Mouse (Mus musculus) cerebellum, postnatal 4 days (tissue): ENCODE measurements around the gene Pde4d.

Experiments
- DNase-seq, 2 experiments: peaks; one replicate each; pipeline ENCODE4 v3.0.0; 2022; ENCODE audit warnings: low spot score in 2 of 2, mixed read lengths in 1 of 2

The Pde4d gene

DNA sequence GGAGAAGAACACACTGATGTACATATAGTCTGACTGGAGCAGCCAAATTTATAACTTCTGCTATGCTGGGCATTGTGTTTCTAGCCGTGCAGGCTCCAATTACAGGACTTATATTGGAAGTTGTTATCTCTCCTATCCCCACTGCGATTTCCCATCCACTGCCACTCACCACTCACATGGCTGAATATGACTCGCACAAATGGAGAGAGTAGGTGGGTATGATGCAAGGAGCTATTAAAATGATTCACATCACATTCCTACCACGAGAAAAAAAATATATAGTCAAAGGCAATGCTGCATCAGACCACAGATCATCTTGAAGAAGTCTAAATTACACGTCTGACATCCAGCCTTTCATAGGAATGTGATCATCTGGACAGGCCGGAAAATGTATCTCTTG, 725.5 kb downstream of the Pde4d start:
- DNase-seq = no peak

DNA sequence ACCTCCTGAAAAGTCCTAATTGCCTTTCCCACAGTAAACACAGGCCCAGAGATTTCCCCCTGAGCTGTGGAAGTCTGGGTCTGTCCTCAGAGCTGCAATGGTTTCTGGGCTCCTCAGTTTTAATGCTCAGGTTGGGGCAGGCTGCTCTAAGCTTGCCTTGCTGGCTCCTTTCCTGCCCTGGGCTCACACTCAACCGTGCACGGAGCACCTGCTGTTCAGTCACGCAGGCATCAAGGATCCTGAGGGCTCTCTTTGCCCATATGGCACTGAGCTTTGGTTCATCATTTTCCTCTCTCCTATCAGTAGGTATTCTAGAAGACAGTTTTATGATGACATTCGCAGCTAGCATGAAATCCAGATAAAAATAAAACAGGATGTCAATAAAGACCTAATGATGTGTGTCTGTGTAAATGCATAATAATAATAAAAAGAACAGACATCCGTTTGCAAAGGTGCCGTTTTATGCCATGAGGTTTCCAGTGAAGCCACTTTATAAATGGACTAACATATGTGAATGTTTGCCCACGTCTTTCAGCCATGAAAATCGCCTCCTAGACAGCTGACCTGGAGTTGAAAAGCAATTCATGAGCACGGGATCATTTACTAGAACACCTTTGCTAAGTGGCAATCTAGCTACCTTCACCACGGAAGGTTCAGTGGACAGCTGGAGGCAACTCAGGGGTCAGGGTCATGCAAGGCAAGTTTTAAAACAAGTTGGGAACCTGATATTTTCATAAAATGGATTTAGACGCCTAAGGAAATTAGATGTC, 726.3 kb downstream of the Pde4d start:
- DNase-seq = peak in 1 of 2 experiments; percentile 43

DNA sequence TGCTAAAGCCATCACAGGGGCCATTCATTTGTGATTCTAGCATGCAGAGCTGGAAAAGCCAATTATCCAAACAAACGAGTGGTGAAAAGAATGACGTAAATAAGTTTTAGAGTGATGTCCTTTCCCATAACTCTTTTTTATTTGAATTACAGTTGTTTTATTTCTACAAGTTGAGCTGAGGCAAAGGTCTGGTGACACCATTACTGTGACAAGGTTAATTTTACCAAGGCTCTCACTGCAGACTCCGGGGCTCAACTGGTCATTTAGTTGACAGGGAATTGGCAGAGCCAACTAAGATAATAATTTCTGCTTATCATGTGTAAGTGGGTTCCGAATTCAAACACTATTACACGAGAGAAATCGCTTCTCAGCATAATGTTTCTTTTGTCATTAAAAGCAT, 731.6 kb downstream of the Pde4d start:
- DNase-seq = no peak

DNA sequence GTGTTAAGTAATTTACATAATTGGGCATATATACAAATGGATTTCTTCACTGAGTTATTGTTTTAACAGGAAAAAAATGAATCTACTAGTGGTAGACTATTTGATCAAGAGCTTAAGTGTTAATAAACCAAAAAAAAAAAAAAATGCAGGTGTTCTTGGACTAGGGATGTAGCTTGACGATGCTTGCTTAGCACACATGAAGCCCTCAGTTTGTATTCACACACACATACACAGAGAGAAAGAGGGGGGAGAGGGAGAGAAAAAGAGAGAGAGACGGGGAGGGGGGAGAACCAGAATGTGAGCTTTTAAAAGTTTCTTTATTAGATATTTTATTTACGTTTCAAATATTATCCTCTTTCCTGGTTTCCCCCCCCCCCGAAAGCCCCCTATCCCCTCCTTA, 740.9 kb downstream of the Pde4d start:
- DNase-seq = no peak

DNA sequence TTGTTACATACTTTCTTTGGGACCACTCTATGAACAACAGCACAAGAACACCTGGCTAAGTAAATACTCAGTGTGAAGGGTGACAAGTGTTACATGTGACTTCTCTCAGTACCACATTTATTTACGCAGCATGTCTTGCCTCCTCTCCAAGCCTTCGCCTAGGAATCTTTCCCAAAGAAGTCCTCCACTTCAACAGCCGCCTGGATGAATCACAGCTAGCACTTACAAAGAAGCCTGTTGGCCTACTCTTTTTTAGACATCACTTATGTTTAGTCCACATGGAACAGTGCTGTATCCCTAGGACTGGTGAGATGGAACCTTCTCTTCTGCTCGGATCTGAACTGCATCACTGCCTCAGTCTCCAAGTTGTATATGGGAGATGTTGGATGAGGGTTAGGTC, 741.4 kb downstream of the Pde4d start:
- DNase-seq = no peak

DNA sequence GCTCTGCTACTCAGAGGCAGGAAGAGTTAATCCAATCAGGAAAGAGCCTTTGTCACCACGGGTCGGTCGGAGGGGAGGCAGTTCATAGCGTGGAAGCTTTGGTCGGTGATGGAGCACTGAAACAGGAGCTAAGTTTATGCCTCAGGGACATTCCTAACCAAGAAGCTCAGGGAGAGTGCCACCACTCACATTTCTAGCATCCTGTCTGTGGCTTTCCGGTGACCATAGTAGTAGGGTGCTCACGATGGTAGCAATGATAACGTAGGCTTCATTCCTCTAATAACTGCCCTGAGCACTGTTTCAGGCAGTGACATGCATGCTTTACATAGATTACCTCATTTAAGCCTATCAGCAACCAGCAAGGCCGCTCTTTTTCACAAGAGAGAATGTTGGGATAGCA, 755.8 kb downstream of the Pde4d start:
- no peak for DNase-seq

DNA sequence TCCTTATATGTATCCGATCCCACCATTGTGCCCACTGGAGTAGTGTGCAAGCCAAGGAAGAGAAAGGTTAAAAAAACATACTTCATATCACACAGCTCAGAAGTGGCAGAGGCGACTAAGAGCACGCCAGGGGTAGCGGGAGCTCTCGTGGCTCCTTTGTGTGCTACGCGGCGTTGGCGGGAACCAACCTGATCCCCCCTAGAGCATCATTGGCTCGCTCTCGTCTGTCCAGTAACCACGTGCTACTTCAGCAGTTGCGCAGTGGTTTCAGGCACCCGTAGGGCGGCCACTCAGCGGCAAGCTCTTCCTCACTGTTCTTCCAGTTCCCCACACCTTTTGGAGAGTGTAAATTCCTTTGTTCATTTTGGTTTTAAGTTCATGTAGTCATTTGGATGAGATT, 758.9 kb downstream of the Pde4d start:
- DNase-seq = no peak

DNA sequence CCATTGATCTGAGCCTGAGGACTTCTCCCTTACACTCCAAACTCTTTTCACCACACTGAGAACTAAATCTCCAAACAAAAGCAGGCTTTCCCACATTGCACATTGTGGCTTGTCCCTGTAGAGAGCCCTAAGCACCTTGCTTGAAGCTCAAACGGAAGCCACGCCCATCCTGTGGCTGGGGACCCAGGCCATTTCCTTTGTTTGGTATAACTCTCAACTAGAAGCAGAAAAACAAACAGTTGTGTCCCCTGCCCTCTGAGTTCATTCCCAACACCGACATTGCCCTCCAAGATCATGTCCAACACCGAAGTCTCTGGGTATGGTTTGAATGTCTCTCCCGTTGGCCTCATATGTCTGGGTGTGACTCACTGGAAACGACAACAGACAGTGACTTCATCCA, 759.7 kb downstream of the Pde4d start:
- DNase-seq = no peak

DNA sequence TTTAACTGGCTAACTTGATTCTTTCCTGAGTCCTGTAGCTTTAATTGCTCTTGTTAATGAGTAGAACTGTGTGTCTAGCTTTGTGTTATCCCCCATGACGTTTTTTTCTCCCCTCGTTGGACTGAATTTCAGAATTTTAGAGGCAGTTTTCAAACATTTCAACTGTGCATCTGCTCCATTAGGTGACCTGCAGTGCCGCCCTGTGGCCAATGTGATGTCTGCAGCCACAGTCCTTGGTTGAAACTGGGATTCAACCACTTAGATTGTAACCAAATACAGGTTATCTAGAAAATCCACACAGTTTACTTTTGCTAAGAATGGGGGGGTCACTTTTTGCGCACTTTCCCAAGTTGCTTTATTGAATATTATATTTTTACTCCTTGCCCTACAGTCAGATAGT, 760.7 kb downstream of the Pde4d start:
- DNase-seq = peak; percentile 85 to 90

DNA sequence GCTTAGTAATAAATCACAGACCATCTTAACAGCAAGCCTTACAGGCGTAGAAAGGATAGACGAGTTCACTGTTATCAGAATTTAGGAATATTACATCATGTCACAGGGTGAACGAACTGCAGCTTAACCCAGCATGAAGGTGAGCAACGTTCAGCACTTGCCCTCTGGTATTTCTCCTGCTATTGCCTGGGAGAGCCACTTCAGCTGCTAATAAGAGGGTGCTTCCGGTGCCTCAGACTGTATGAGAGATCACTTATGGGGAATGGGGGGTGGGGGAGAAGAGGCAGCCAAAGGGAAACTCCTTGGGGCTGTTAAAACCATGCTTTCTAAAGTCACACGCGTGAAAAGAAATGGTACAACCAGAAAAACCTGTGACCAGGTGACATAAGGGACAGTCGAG, 761.7 kb downstream of the Pde4d start:
- DNase-seq = no peak

DNA sequence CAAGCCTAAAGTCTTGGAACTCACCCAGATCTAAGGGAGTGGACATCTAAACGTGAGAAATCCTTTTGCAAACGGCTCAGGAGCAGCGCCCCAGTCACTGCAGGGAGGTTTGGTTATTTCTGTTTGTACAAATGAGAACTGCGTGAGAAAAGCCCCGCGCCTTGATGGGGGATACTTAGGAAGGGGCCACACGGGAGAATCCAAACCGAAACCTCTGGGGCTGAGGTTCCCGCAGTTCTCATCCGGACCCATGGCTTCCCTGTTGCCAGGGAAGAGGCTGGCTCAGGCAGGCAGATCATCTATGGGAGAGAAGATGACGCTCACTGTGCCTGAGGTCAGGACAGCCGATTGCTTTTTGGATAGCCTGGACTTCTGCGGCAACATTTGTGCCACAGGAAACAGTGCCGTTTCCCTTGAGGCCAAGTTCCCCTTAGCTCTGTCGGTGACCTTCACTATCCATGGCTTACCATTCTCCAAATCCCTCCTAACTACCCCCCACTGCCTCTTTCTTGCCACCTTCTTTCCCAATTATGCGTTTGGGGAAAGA, 762.3 kb downstream of the Pde4d start:
- DNase-seq = no peak

DNA sequence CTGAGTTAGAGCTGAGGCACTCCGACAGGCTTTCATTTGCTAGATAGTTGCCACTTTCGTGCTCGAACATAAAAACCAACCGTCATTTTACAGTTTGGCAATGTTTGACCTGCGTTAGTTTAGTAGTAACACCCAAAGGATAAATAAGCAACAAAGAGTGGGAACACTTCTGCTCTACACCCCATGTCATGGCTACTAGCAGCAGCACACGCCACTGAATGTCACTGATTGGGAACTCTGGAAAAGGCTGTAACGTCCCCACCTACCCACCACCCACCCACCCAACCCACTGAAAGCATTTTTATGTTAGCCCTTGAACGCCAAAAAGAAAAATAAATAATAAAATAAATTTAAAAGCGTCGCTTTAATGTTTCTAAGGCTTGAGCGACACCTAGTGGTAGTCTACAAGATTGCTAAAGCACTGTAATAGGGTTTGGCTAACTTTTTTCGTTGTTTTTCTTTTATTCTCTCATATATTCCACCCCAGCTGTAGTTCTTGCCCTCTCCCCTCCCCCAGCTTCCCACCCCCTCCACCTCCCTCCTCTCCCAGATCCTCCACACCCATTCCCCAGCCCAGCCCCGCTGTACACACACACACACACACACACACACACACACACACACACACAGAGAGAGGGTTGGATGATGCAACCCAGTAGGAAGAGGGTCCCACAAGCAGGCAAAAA, 763.2 kb downstream of the Pde4d start:
- no peak for DNase-seq

DNA sequence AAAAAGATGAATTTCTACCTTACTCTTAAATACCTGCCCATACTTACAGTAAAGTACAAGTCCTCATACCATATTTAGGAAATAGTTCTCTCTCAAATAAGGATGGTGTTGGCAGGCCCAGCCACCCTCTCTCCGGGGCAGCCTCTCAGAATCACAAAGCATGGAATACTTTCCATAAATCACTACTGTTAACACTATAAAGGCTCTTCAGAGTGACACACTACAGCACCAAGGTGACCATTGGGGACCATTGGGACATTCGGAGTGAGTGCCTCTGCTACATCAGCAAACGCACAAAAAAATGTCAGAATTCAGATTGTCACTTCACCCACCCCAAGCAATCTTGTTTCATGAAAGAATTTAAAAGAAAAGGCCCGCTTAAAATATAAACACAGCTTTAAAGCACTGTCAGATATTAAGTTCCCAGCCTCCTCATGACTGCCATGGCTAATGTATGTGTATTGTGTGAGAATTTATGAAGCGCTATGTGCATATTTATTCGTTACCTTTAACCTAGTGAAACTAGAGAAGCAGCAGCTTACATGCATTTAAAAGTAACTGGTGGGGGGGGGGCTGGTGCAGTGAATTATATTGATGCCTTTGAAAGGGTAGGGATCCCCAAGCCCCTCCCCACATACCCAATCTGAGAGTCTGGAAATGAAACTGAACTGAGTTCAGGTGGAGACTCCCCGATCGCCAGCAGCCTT, 769.4 kb downstream of the Pde4d start:
- DNase-seq = no peak

DNA sequence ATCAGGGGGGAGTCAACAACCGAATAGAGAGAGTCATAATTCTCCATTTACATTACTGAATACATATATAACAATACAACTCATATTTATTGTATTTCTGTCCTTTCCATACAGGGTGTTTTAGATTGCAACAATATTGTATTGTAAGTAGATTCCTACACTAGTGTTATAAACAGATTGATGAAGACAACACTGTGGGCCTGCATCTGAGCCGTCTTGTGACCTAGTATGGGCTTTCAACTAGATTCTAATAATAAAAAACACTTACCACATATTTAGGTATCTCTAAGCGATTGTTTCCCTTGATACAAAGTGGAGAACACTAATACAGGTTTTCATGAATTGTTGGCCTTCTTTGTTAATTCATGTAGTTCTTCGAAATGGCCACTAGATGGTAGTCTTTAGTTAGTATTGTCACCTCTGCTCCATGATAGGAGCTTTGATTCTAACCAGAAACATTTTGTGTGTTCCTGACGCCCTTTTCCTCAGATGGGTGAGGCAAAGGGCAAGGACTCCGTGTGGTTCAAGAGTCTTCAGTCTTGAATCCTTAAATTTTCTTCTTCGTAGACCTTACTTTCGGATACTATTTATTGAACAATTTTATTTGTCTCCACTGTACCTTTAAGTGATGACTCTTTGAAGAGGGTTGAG, 779.3 kb downstream of the Pde4d start:
- DNase-seq = no peak

DNA sequence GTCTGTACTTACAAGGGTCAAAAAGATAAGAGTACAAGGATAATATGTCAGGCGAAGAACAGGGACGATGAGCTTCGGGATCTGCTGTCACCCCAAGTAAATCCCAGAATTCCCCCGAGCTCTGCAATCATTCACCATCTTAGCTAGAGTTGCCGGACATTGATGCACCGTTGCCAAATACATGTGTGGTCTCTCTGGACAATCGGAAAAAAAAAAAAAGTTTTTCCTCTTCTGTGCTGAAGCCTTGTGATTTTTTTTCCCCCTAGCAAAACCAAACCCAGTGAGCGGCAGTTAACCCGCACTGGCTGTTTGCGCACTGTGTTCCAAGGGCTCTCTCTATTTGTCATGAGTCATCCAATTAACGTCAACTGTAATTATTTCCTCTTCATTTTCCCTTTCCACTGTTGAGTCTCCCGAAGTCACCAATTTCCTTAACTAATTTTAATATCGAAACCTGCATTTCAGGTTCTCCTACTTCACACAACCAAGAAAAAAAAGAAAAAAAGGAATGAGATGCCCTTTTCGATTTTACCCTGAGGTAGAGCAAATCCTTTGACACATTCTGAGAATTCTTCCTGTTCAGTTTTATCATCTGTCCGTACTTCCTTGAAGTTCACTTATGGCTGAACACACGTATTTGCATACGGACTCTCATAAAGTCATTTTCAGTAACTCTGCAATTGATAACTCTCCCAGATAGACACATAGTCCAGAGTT, 780.0 kb downstream of the Pde4d start:
- no peak for DNase-seq

DNA sequence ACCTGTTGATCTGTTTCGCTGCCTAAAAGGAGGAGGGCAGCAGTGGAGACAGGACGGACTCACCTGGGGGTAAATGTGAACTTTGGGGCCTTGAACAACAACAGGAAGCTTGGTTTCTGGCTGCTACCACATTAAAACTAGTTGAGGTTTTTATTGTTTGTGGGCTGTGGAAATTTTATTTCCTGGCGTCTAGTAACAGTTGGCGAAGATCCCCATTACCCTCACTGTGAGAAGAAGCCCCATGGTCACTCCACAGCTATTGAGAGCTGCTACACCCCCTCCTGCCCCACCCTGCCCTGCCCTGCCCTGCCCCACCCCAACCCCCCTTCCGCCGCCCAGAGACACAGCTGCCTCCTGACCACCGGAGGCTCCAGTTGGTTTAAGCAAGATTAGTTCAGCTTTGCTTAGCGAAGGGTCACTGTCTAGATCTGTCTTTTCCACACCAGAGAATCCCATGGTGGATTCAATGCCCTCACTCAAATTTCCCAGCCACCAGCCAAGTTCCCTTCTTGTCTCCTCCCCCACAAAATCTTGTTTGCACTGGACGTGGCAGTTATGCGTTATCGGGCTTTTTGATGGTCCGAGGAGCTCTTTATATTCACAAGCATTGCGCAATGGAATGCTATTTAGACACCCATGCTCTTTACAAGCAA, 780.7 kb downstream of the Pde4d start:
- no peak for DNase-seq

DNA sequence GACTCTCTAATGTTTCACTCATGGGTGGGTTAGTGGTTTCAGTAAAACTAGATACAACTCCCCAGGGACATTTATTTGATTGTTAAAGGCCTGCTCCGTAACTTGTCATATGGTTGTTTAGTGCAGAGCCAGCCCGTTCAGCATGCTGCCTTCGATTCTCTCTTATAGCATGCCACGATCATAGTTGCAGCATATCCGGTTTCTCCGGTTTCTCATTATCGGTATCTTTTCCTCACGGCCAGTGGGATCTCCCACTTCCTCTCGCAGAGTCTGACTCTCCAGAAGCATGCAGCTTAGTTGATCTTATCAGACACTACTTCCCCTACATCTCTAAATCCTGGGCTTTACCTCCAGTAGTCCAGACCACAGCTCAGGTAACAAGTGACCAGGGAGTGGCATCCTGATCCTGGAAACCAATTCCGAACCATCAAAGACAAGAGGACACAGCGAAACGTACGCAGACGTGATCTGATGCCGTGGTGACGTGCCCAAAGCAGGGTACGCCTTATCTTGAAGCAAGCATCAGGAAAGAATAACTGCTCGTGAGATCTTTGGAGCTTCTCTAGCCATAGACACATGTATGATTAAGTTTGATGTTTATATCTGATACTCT, 782.2 kb downstream of the Pde4d start:
- no peak for DNase-seq

DNA sequence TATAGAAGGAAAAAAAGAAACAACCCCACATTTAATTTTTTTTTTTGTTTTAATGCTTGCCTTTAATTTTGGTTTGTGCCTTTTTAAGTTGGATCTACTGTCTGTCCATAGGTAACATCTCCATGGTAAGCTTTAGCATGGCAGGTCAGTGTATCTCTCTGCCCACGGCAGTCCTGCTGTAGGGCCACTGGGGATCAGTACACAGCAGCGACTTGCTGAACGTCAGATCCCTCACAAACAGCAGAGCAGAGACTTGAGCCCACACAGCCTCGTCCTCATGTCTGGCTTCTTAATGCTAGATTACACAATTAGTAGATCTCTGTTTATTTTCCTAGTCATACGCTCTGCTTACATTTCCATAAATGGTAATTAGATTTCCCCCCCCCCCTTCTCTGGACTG, 782.8 kb downstream of the Pde4d start:
- DNase-seq = no peak

DNA sequence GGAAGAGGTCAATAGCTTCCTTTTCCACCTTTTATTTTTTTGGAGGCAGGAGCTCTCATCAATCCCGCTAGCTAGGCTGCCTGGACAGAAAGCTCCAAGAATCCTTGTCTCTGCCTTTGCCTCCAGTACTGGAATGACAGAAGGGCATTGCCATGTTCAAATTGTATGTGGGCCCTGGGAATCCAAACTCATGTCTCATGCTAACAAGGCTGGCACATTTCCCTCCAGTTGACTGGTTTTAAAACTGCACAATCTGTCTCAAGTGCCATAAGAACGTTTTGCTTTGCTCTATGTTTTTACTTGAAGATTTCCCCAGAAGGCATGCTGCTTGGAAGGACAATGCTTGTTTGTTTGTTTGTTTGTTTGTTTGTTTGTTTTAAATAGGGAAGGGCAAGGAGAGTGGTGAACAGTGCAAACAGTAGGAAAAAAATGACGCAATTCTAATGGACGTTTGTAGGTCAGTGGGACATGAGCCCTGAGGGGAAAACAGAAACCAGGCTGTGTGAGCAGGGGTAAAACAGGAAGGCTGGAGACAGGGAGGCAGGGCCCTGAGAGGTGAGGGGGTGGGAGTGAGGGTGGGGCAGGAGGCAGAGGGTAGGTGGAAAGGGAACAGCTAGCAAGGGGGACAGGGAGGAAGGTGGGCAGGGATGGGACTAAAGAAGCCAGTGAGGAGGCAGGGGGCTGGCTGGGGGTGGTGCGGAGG, 784.3 kb downstream of the Pde4d start:
- DNase-seq = no peak

DNA sequence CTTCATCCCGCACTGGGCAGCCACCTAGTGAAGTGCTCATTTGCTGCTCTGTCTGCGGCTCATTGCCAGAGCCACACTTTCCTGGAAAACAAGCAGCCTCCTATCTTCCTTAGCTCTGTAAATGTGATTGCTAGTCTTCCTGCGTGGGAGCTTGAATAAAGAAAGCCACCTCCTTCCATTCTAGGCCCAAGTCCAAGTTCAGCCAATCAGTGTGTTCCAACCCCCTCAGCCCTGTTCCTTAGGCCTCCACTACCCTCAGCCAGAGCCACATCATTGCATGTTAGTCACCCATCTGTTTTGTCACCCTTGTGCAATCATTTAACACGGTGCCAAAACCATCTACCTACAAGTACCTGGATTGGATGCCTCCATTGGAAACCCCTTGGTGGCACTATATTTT, 786.3 kb downstream of the Pde4d start:
- no peak for DNase-seq
